ENCODE assay signal across 7 mouse cellular contexts in genomic region chr2:180172152-180172551, GRCm38 (mm10). TPM values are rescaled to one million over a fixed set of nuclear protein-coding genes. Genes with fewer than 3 reads are reported as not detected.
DNase-seq lines count a peak whose midpoint lies in the region; ATAC-seq and TF ChIP-seq lines count a peak whose summit lies in the region.

No protein-coding gene starts in this region.

- DNase-seq in spleen, adult 2 months (ENCODE audit: low read depth in 1 of 2, low spot score in 2 of 2) = no peak
- DNase-seq in spleen, postnatal 10 days (ENCODE audit: low spot score in 2 of 2) = no peak
- DNase-seq in embryonic facial prominence, embryonic 14.5 days (ENCODE audit: low spot score) = no peak
- DNase-seq in right cerebral cortex, postnatal 4 days = no peak

- peaks cover 11% of the 10 kb centered on the region; the same call in 1 of the 2 replicates for H3K4me1 ChIP-seq in spleen, adult 2 months (ENCODE audit: control insufficient read depth, insufficient read depth, insufficient read length)
- H3K4me1 ChIP-seq in embryonic facial prominence, embryonic 14.5 days (ENCODE audit: control insufficient read depth, insufficient read depth, low read length) = peaks cover 14% of the 10 kb centered on the region; the same call in 1 of the 2 replicates
- H3K4me1 ChIP-seq in limb, embryonic 12.5 days (replicated peaks) = peaks cover 19% of the 10 kb centered on the region
- peaks cover 13% of the 10 kb centered on the region; the same call in 1 of the 2 replicates for H3K4me1 ChIP-seq in stomach, embryonic 14.5 days (ENCODE audit: control insufficient read depth, insufficient read depth, low read length)

- no peak for ATAC-seq in embryonic facial prominence, embryonic 14.5 days (ENCODE audit: low read depth)
- no peak for ATAC-seq in limb, embryonic 12.5 days (ENCODE audit: insufficient number of reproducible peaks, insufficient read depth, low FRiP score, low TSS enrichment, low read depth)
- no peak for ATAC-seq in stomach, embryonic 14.5 days (ENCODE audit: insufficient number of reproducible peaks, insufficient read depth, low FRiP score, low read depth)
- no peak for ATAC-seq in frontal cortex, adult (ENCODE audit: low TSS enrichment)

- H3K36me3 ChIP-seq in spleen, adult 2 months (ENCODE audit: control insufficient read depth, insufficient read depth, low read length) = peaks cover 19% of the 10 kb centered on the region
- H3K36me3 ChIP-seq in embryonic facial prominence, embryonic 14.5 days (ENCODE audit: control insufficient read depth, insufficient read depth, low read length) = peaks cover 41% of the 10 kb centered on the region
- peaks cover 43% of the 10 kb centered on the region for H3K36me3 ChIP-seq in limb, embryonic 12.5 days
- peaks cover 41% of the 10 kb centered on the region for H3K36me3 ChIP-seq in stomach, embryonic 14.5 days (ENCODE audit: control insufficient read depth, insufficient read depth, low read length)

- peak overlapping the region; percentile 97 for H3K9ac ChIP-seq in embryonic facial prominence, embryonic 14.5 days (ENCODE audit: low read depth, low read length)
- peak overlapping the region; percentile 94 for H3K9ac ChIP-seq in limb, embryonic 12.5 days (replicated peaks)
- peak overlapping the region; percentile 74 for H3K9ac ChIP-seq in stomach, embryonic 14.5 days (replicated peaks; ENCODE audit: low read depth, low read length)

- H3K4me3 ChIP-seq in spleen, adult 2 months (ENCODE audit: extremely low read depth, insufficient read depth, insufficient read length) = peak overlapping the region; percentile 86
- peak overlapping the region; percentile 97 for H3K4me3 ChIP-seq in embryonic facial prominence, embryonic 14.5 days (ENCODE audit: low read depth, low read length)
- peak overlapping the region; percentile 98 for H3K4me3 ChIP-seq in limb, embryonic 12.5 days (replicated peaks)
- peak overlapping the region; percentile 65 for H3K4me3 ChIP-seq in stomach, embryonic 14.5 days (ENCODE audit: low read depth, low read length)

- peak overlapping the region; percentile 96 for H3K4me2 ChIP-seq in embryonic facial prominence, embryonic 14.5 days (ENCODE audit: low read depth, low read length)
- H3K4me2 ChIP-seq in limb, embryonic 12.5 days = peak overlapping the region; percentile 99
- peak overlapping the region; percentile 97 for H3K4me2 ChIP-seq in stomach, embryonic 14.5 days (replicated peaks; ENCODE audit: low read depth, low read length)

- H3K27ac ChIP-seq in spleen, adult 2 months (ENCODE audit: insufficient read depth, low read length) = no peak overlapping the region; the same call in 1 of the 2 replicates
- 0 out of 2 replicates have a peak overlapping the region, but pooled peaks have one; percentile 21 for H3K27ac ChIP-seq in embryonic facial prominence, embryonic 14.5 days (replicated peaks; ENCODE audit: low read depth, low read length)
- 0 out of 2 replicates have a peak overlapping the region, but pooled peaks have one; percentile 31 for H3K27ac ChIP-seq in limb, embryonic 12.5 days
- no peak overlapping the region for H3K27ac ChIP-seq in stomach, embryonic 14.5 days (ENCODE audit: low read length)

- H3K9me3 ChIP-seq in embryonic facial prominence, embryonic 14.5 days (ENCODE audit: control insufficient read depth, low read length) = no peaks in the 10 kb centered on the region
- no peaks in the 10 kb centered on the region for H3K9me3 ChIP-seq in limb, embryonic 12.5 days
- H3K9me3 ChIP-seq in stomach, embryonic 14.5 days (ENCODE audit: control insufficient read depth, low read depth, low read length) = no peaks in the 10 kb centered on the region

- no peak for TF ChIP-seq CTCF in spleen, adult 2 months (IDR thresholded peaks at IDR 0.05; ENCODE audit: extremely low read depth, insufficient read depth, insufficient read length, insufficient replicate concordance)

- no peaks in the 10 kb centered on the region for H3K27me3 ChIP-seq in spleen, adult 2 months (ENCODE audit: control insufficient read depth, insufficient read depth, low read length)
- no peaks in the 10 kb centered on the region for H3K27me3 ChIP-seq in embryonic facial prominence, embryonic 14.5 days (replicated peaks; ENCODE audit: control insufficient read depth, insufficient read depth, low read length)
- H3K27me3 ChIP-seq in limb, embryonic 12.5 days = no peaks in the 10 kb centered on the region
- no peaks in the 10 kb centered on the region for H3K27me3 ChIP-seq in stomach, embryonic 14.5 days (ENCODE audit: control insufficient read depth, insufficient read depth, low read length)

- no peak for TF ChIP-seq POLR2A in spleen, adult 2 months (IDR thresholded peaks at IDR 0.05; ENCODE audit: low read depth, low read length)

- WGBS in spleen, adult 2 months = 5% methylated on average over 9 of the region's 9 CpGs
- WGBS in embryonic facial prominence, embryonic 14.5 days = 7% methylated on average over 5 of the region's 9 CpGs
- WGBS in limb, embryonic 12.5 days = 8% methylated on average over 8 of the region's 9 CpGs
- 7% methylated on average over 7 of the region's 9 CpGs for WGBS in stomach, embryonic 14.5 days

RNA-seq across cellular contexts. Expression of gene Adrm1, which starts 0.9 kb away (rescaled TPM):
- polyA plus RNA-seq in spleen, adult 2 months (2012; rRNA removed) = 88.2 and 124 TPM in 2 replicates
- 130 and 142 TPM in 2 replicates for polyA plus RNA-seq in embryonic facial prominence, embryonic 14.5 days (2014; fragmentation: Nextera tagmentation; extraction: Ambion mirVana)
- polyA plus RNA-seq in limb, embryonic 12.5 days (2016; fragmentation: Nextera tagmentation; extraction: Ambion mirVana) = 207 and 212 TPM in 2 replicates
- polyA plus RNA-seq in stomach, embryonic 14.5 days (2014; fragmentation: Nextera tagmentation; extraction: Ambion mirVana) = 134 and 138 TPM in 2 replicates

RNA-seq across cellular contexts. Expression of gene Osbpl2, which starts 53.0 kb away (rescaled TPM):
- polyA plus RNA-seq in spleen, adult 2 months (2012; rRNA removed) = 12.3 and 14.3 TPM in 2 replicates
- polyA plus RNA-seq in embryonic facial prominence, embryonic 14.5 days (2014; fragmentation: Nextera tagmentation; extraction: Ambion mirVana) = 37.4 and 41.5 TPM in 2 replicates
- polyA plus RNA-seq in limb, embryonic 12.5 days (2016; fragmentation: Nextera tagmentation; extraction: Ambion mirVana) = 33.0 and 36.0 TPM in 2 replicates
- polyA plus RNA-seq in stomach, embryonic 14.5 days (2014; fragmentation: Nextera tagmentation; extraction: Ambion mirVana) = 37.1 and 38.2 TPM in 2 replicates

RNA-seq across cellular contexts. Expression of gene Lama5, which starts 53.5 kb away (rescaled TPM):
- polyA plus RNA-seq in spleen, adult 2 months (2012; rRNA removed) = 8.4 and 12.2 TPM in 2 replicates
- 25.2 and 28.2 TPM in 2 replicates for polyA plus RNA-seq in embryonic facial prominence, embryonic 14.5 days (2014; fragmentation: Nextera tagmentation; extraction: Ambion mirVana)
- polyA plus RNA-seq in limb, embryonic 12.5 days (2016; fragmentation: Nextera tagmentation; extraction: Ambion mirVana) = 20.9 and 22.3 TPM in 2 replicates
- 64.0 and 70.9 TPM in 2 replicates for polyA plus RNA-seq in stomach, embryonic 14.5 days (2014; fragmentation: Nextera tagmentation; extraction: Ambion mirVana)

Comparison
In these comparisons a context has a peak if more than half of its experiments do, and no peak if none do; other contexts are left out.
1. H3K27ac ChIP-seq: peak in embryonic facial prominence, embryonic 14.5 days (single experiment) and limb, embryonic 12.5 days (single experiment); none in spleen, adult 2 months (single experiment) and stomach, embryonic 14.5 days (single experiment).
2. Peak in every context shown above with its lines, with median percentiles within 50 percentile points of each other: H3K4me3 ChIP-seq, H3K4me2 ChIP-seq and H3K9ac ChIP-seq.